Comparison of ENCODE assay signal across 24 mouse cellular contexts in the genomic region with DNA sequence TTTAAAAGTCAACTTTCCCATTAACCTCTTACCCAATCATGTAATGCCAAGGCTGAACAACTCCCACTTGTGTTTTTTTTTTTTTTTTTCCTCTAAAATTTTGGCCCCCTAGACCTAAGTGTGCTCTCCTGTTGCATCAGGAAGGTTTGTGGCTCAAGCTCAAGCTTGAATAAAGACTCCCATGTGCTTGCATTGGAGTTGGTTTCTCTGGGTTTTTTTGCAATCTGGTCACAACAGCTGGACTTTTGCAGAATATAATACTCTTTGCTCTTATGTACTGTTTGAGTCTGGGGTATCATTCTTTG. TPM values are rescaled to one million over a fixed set of nuclear protein-coding genes. Genes with fewer than 3 reads are reported as not detected.
"Had no signal": no experiment of that assay in that cellular context is flagged by ENCODE, and none has a peak within 500 bp of the region (broad histone marks: within the 10 kb centered on the region; RNA-seq: fewer than 3 reads in every experiment).

No protein-coding gene starts in this region.

- DNase-seq: gastrocnemius, adult 2 months; gastrocnemius, postnatal 10 days; gastrocnemius, postnatal 25 days; heart, postnatal 36 days; liver had no signal

- H3K27me3 ChIP-seq: heart, embryonic 12.5 days; hindbrain, embryonic 12.5 days; intestine, embryonic 15.5 days; kidney, embryonic 15.5 days; limb, embryonic 12.5 days; liver, embryonic 12.5 days had no signal

- H3K4me2 ChIP-seq: heart, embryonic 12.5 days; hindbrain, embryonic 12.5 days; hindbrain, embryonic 14.5 days; intestine, embryonic 15.5 days; kidney, embryonic 15.5 days; limb, embryonic 12.5 days; liver, embryonic 12.5 days had no signal

- H3K4me1 ChIP-seq: heart, embryonic 12.5 days; hindbrain, embryonic 12.5 days; intestine, embryonic 15.5 days; limb, embryonic 12.5 days; liver, embryonic 12.5 days had no signal

- H3K36me3 ChIP-seq: heart, embryonic 10.5 days; heart, embryonic 12.5 days; hindbrain, embryonic 10.5 days; hindbrain, embryonic 12.5 days; intestine, embryonic 15.5 days; kidney, embryonic 15.5 days; limb, embryonic 10.5 days; limb, embryonic 12.5 days; liver, embryonic 12.5 days had no signal

- H3K27ac ChIP-seq: gastrocnemius, adult 2 months; heart, embryonic 10.5 days; hindbrain, embryonic 10.5 days; hindbrain, embryonic 12.5 days; hindbrain, embryonic 14.5 days; intestine, embryonic 15.5 days; kidney, embryonic 15.5 days; kidney, postnatal 0 days; layer of hippocampus, adult 2 months; left cerebral cortex, adult 2 months; limb, embryonic 10.5 days; limb, embryonic 12.5 days; liver, embryonic 12.5 days had no signal

- H3K4me3 ChIP-seq: gastrocnemius, adult 2 months; heart, embryonic 10.5 days; heart, embryonic 12.5 days; hindbrain, embryonic 10.5 days; hindbrain, embryonic 12.5 days; intestine, embryonic 15.5 days; kidney, embryonic 15.5 days; layer of hippocampus, adult 2 months; left cerebral cortex, adult 2 months; limb, embryonic 10.5 days; limb, embryonic 12.5 days; liver, embryonic 12.5 days had no signal

- H3K9ac ChIP-seq: heart, embryonic 12.5 days; hindbrain, embryonic 12.5 days; hindbrain, embryonic 14.5 days; intestine, embryonic 15.5 days; kidney, embryonic 15.5 days; limb, embryonic 12.5 days; liver, embryonic 12.5 days had no signal

- H3K9me3 ChIP-seq: heart, embryonic 10.5 days; heart, embryonic 12.5 days; hindbrain, embryonic 10.5 days; hindbrain, embryonic 12.5 days; intestine, embryonic 15.5 days; kidney, embryonic 15.5 days; limb, embryonic 10.5 days; limb, embryonic 12.5 days; liver, embryonic 12.5 days had no signal

RNA-seq across cellular contexts. Expression of a gene that starts 5.0 kb away (rescaled TPM):
- polyA plus RNA-seq: inflammation-experienced regulatory T-cells, adult 6 months had no signal

RNA-seq across cellular contexts. Expression of a gene that starts 53.1 kb away (rescaled TPM):
- total RNA-seq: gastrocnemius, adult 2 months; gastrocnemius, postnatal 10 days; gastrocnemius, postnatal 25 days; gastrocnemius, postnatal 4 days; layer of hippocampus, adult 2 months; layer of hippocampus, postnatal 10 days; layer of hippocampus, postnatal 25 days; left cerebral cortex, adult 2 months; left cerebral cortex, postnatal 14 days; left cerebral cortex, postnatal 36 days had no signal
- polyA plus RNA-seq: heart, embryonic 10.5 days; heart, embryonic 12.5 days; hindbrain, embryonic 10.5 days; hindbrain, embryonic 12.5 days; hindbrain, embryonic 14.5 days; kidney, embryonic 15.5 days; limb, embryonic 10.5 days; limb, embryonic 12.5 days had no signal
